Mouse (Mus musculus) Muller cell, postnatal 12 days (primary cell): ENCODE results near the gene Specc1.

Source experiments
- DNase-seq: peaks from one replicate; pipeline ENCODE4 v3.0.0-alpha.2; 2015; ENCODE audit errors: inconsistent ontology term

The Specc1 gene

GRCm38 (mm10) chr11:62047817-62048640, 91.5 kb downstream of the Specc1 start:
- DNase-seq: peak; percentile 59

- no peak for DNase-seq
These were observed 92.6 kb downstream of the Specc1 start for GRCm38 (mm10) chr11:62049170-62049569.

DNA sequence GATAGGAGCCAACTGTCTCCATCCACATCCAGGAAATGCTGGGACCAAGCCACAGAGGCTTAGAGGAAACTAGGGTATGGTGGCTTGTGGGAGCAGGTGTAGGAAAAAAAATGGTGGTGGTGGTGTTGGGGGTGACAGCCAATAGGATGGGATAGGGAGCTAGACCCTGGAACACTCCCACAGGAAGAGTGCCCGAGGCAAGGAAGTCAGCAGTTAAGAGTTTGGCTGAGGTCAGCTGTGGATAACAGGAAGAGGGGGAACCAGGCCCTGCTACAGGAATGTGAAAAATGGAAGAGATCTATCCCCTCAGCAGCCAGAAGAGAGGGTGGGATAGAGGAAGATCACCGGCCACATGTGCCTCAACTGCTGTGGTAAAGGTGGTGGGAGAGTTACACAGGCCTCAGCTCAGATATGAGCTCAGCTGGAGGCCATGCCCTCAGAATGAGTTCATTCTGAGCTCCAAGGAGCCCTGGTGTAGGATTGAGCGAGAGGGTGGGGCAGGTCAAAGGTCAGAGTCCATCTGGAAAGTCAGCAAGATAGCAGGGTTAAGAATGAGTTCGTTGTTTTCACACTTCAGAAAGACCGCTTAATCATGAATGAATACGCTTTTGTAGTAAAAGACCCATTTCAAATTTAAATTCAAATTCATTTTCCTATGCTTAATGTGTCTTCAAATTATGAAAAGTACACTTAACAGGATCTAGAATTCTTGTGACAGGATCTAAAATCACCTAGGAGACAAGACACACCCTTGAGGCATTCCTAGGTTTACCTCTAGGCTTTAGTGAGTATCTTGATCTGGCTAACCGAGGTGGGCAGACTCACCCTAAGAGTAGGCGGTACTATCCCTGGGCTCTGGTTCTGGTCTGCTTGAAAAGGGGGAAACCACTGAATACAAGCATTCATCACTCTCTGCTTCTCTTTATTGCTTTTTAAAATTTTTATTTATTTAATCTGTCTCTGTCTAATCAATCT, 94.1 kb downstream of the Specc1 start:
- no peak for DNase-seq

- DNase-seq: no peak
These were observed 94.9 kb downstream of the Specc1 start for GRCm38 (mm10) chr11:62051487-62051886.

DNA sequence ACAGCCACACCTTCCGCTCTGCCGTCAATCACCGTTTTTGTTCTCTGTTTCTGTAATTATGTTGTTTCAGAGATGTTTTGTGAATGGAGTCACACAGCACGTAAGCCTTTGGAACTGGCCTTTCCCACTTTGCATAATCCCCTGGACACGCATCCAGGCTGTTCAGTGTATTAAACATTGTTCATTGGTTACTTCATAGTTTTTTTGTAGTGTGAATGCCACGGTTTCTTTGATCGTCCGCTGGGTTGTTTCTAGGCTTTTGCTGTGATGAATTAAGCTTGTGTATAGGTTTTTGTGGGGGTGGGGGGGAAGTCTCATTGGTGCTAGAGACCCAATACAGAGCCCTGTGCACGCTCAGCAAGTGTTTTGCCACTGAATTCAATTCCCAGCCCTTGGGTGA, 97.4 kb downstream of the Specc1 start:
- no peak for DNase-seq

DNA sequence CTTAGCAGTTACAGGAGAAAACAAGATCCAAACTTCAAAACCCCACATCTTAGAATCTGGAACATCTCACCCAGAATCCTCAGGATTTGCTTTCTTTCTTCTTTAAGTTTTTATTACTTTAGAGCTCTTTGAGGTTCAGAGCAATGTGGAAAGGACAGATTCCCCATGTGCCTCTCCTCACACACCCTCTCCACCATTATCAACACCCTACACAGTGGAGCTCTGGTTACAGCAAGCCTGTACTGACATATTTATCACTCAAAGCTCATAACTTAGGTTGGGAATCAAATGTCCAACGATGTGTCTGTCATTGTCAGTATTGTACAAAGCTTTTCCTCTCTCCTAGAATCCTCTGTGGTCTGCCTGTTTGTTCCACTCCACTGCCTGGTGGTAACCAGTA, 108.0 kb downstream of the Specc1 start:
- DNase-seq: no peak

DNA sequence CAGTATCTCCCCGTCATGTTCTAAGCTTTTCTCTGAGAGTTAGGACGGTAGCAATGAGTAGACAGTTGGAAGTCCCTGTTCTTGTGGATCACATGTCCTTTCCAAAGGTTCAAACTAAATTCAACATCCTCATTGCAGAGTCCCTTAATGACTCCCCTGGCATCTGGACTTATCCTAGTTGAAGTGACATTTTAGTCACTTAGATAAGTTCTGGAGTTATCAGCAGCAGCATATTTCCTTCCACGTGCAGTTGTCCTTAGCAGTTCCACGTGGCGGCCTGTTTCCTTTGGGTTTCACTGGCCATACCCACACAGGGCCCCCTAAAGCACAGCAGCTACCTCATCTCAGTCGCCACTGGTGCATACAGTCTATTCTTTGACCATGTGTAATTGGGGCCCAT, 109.1 kb downstream of the Specc1 start:
- DNase-seq: no peak

DNA sequence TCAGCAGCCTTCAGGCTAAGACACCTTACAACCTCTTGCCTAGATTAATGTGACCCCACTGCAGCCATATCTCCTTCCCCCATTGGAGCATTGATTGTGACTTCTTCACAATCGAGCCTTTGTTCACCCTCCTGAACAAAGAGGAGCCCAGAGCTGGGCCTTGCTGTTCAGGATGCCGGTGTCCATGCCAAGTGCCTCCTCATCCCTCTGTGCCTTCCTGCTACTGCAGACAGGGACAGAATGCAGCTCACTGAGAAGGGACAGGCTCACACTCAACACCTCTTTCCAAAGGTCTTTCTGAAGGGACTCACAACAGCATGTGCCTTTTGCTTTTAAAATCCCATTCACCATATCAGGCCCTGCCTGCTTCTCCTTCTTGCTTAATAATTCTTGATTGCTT, 113.0 kb downstream of the Specc1 start:
- DNase-seq: peak; percentile 44

GRCm38 (mm10) chr11:62070206-62070605, 113.6 kb downstream of the Specc1 start:
- peak; percentile 61 for DNase-seq

DNA sequence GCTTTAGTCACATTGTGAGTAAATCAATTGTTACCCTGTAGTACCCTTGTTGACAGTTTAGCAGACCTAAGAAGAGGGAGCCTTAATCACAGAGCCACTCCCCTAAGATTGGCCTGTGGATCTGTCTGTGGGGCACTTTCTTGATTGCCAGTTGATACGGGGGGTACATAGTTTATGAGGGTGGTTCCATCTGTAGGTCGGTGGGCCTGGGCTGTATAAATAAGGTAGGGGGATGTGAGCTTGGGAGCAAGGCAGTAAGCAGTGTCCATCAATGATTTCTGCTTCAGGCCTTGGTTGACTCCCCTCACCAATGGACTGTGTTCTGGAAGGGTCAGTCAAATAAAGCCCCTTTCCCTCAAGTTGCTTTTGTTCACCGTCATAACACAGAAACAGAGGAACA, 115.8 kb downstream of the Specc1 start:
- no peak for DNase-seq

- DNase-seq: no peak
These were observed 117.1 kb downstream of the Specc1 start for GRCm38 (mm10) chr11:62073575-62074140.

DNA sequence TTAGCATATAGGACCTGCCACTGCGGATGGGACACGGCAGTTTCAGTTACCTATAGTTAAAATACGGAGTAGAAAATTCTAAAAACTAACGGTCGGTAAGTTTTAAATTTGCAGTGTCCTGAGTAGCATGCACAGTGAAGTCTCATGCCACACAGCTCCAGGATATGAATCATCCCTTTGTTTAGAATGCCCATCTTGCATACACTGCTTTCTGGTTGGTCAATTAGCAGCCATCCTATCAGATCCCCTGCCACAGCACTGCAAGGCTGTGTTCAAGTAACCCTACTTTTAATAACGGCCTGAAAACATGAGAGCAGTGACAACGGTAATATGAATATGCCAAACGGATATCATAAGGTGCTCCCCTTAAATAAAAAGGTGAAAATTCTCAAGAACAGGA, 118.0 kb downstream of the Specc1 start:
- DNase-seq: no peak

GRCm38 (mm10) chr11:62075071-62075470, 118.5 kb downstream of the Specc1 start:
- DNase-seq: no peak

DNA sequence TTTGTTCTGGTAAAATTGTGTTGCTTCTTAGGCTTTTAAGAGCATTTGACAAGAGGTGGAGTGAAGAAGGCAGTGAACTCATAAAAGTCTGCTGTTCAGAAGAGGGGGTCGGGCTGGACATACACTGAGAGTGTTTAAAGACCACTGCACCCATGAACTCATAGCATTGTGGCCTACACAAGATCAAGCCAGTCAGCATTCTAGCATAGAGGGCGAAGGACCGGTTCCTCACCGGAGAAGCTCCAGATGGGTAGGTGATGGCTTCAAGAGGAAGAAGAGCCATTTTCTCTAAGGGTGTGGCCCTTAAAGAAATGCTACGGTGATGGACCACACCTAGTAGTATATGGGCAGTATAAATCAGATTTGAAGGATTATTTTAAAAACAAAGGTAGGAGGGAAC, 119.0 kb downstream of the Specc1 start:
- no peak for DNase-seq

- DNase-seq: peak; percentile 100
These were observed 120.0 kb downstream of the Specc1 start for GRCm38 (mm10) chr11:62076345-62077156.

- DNase-seq: no peak
These were observed 120.7 kb downstream of the Specc1 start for GRCm38 (mm10) chr11:62077157-62077865.

GRCm38 (mm10) chr11:62078371-62078770, 121.8 kb downstream of the Specc1 start:
- DNase-seq: no peak

DNA sequence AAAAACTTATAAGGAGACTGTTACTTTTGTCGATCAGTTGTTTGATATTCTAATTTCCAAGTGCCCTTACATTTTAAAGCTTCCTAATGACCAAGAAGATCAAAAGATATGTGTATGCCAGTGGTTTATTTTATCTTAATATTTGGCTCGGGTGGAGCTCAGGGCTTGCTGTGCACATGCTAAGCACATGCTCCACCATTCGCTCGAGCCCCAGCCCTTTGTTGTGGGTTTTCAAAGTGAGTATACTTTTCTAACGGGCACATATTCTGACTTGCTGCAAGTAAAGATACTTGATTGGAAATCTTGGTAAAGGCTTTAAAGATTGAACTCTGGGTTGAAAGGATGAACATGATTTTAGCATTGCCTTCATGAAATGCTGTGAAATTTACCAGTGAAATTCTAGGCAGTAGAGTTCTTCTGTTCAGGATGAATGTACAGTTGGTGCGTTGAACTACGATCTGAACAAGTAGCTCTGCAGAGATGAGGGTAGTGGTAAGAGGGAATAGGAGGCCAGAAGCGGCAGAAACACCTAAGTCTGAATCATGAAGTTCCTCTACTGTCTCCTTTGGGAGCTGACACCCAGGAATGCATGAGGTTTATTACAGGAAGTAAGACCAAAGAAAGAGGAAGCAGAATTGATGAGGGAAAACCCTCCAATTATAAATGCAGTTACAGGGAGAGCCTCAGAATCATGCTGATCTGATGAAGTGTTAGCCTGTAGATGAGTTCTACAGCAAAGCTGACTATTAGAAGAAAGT, 122.7 kb downstream of the Specc1 start:
- no peak for DNase-seq

- no peak for DNase-seq
These were observed 123.9 kb downstream of the Specc1 start for GRCm38 (mm10) chr11:62080476-62080875.

- no peak for DNase-seq
These were observed 130.1 kb downstream of the Specc1 start for GRCm38 (mm10) chr11:62086648-62087047.
